Mouse (Mus musculus) liver, adult (tissue): ENCODE measurements around the gene Trim40.

Source experiments
- GATA4 ChIP-seq: IDR thresholded peaks from 2 replicates; pipeline ENCODE4 v1.6.1; 2014; ENCODE audit warnings: mild to moderate bottlenecking, low read length; ENCODE audit not compliant: insufficient replicate concordance

Gene Trim40

GRCm38 (mm10) chr17:36832694-36833093 lies 57.2 kb downstream of the Trim40 start:
- TF ChIP-seq GATA4: no peak
